Mouse (Mus musculus) MEL (cell line): Measurements from ENCODE around the gene Olfr287.

Source experiments
- CTCF ChIP-seq, 3 experiments: IDR thresholded peaks in 2 of 3; conservative IDR thresholded peaks in 1 of 3; 2 replicates each; pipeline ENCODE4 v1.5.1; 2011 to 2012; ENCODE audit warnings: low read length in 3 of 3, low read depth in 2 of 3, mild to moderate bottlenecking in 2 of 3, improper control_type of control experiment in 1 of 3, inconsistent platforms in 1 of 3, mixed read lengths in 1 of 3, moderate library complexity in 1 of 3; ENCODE audit not compliant: control insufficient read depth in 1 of 3, insufficient read depth in 1 of 3, poor library complexity in 1 of 3, severe bottlenecking in 1 of 3
- GABPA ChIP-seq: IDR thresholded peaks from 2 replicates; pipeline ENCODE4 v1.6.1; 2012; ENCODE audit warnings: low read depth, mild to moderate bottlenecking, inconsistent platforms, low read length, improper control_type of control experiment, moderate library complexity
- HCFC1 ChIP-seq: IDR thresholded peaks from 2 replicates; pipeline ENCODE4 v1.6.1; 2012; ENCODE audit warnings: low read depth, mild to moderate bottlenecking, inconsistent platforms, low read length, improper control_type of control experiment, moderate library complexity
- MAZ ChIP-seq: IDR thresholded peaks from 2 replicates; pipeline ENCODE4 v1.6.1; 2012; ENCODE audit warnings: low read depth, mild to moderate bottlenecking, inconsistent platforms, low read length, improper control_type of control experiment
- NRF1 ChIP-seq: IDR thresholded peaks from 2 replicates; pipeline ENCODE4 v1.6.1; 2014; ENCODE audit warnings: low read depth, mild to moderate bottlenecking, inconsistent platforms, low read length, improper control_type of control experiment, moderate library complexity; ENCODE audit not compliant: poor library complexity, insufficient read depth, severe bottlenecking
- POLR2A ChIP-seq, 2 experiments: IDR thresholded peaks; 2 replicates each; pipeline ENCODE4 v1.6.1; 2011 to 2012; ENCODE audit warnings: low read length in 2 of 2, mild to moderate bottlenecking in 2 of 2, control low read depth in 1 of 2, improper control_type of control experiment in 1 of 2, low read depth in 1 of 2, moderate library complexity in 1 of 2; ENCODE audit not compliant: control insufficient read depth in 1 of 2, insufficient read depth in 1 of 2, poor library complexity in 1 of 2
- POLR2AphosphoS2 ChIP-seq: IDR thresholded peaks from 2 replicates; pipeline ENCODE4 v1.6.1; 2011; ENCODE audit warnings: low read length, improper control_type of control experiment
- TCF12 ChIP-seq: IDR thresholded peaks from 2 replicates; pipeline ENCODE4 v1.6.1; 2014; ENCODE audit warnings: low read depth, mild to moderate bottlenecking, inconsistent platforms, low read length, improper control_type of control experiment, moderate library complexity
- UBTF ChIP-seq: IDR thresholded peaks from 2 replicates; pipeline ENCODE4 v1.6.1; 2012; ENCODE audit warnings: low read depth, mild to moderate bottlenecking, inconsistent platforms, low read length, improper control_type of control experiment, moderate library complexity, borderline replicate concordance; ENCODE audit not compliant: insufficient read depth
- ZKSCAN1 ChIP-seq: IDR thresholded peaks from 2 replicates; pipeline ENCODE4 v1.6.1; 2012; ENCODE audit warnings: low read depth, mild to moderate bottlenecking, inconsistent platforms, low read length, improper control_type of control experiment, moderate library complexity
- ZMIZ1 ChIP-seq: IDR thresholded peaks from 2 replicates; pipeline ENCODE4 v1.6.1; 2012; ENCODE audit warnings: low read depth, mild to moderate bottlenecking, inconsistent platforms, low read length, improper control_type of control experiment, moderate library complexity
- ZNF384 ChIP-seq: IDR thresholded peaks from 2 replicates; pipeline ENCODE4 v1.6.1; 2012; ENCODE audit warnings: low read depth, mild to moderate bottlenecking, inconsistent platforms, low read length, improper control_type of control experiment

DNA sequence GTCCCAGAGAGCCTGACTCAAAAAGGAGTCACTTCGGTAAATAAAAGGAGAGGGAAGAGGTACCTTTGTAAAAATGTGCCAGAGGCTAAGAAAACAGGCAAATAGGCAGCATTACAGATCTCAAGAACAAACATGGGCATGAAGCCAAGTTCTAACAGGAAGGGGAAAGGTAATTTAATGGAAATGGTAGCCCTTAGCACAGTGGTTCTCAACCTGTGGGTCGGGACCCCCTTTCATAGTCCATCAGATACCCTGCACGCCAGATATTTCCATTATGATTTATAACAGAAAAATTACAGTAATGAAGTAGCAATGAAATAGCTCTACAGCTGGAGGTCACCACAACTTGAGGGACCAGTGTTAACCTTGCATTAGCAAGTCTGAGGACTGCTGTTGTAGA is 43.5 kb downstream of the Olfr287 start:
- TF ChIP-seq MAZ (no peak), CTCF (IDR thresholded peaks at IDR 0.05 in 2 of 3, conservative IDR thresholded peaks at IDR 0.05 in 1 of 3; ENCODE audit: control insufficient read depth in 1 of 3, insufficient read depth in 1 of 3, low read depth in 2 of 3, low read length in 3 of 3, poor library complexity in 1 of 3, severe bottlenecking in 1 of 3) (no peak), TCF12 (no peak), POLR2A (IDR thresholded peaks at IDR 0.05; ENCODE audit: control insufficient read depth in 1 of 2, insufficient read depth in 1 of 2, low read depth in 1 of 2, low read length in 2 of 2, poor library complexity in 1 of 2) (no peak), ZNF384 (no peak), GABPA (no peak), NRF1 (no peak), ZKSCAN1 (no peak), UBTF (no peak), HCFC1 (no peak), POLR2AphosphoS2 (no peak), ZMIZ1 (no peak)
